Mouse (Mus musculus): Measurements from ENCODE around the gene Nfic. TPM values are rescaled to one million over a fixed set of nuclear protein-coding genes. Genes with fewer than 3 reads are reported as not detected.

Nfic gene
- polyA plus RNA-seq, 1 experiment from 2014 or later = 19.7 TPM

DNA sequence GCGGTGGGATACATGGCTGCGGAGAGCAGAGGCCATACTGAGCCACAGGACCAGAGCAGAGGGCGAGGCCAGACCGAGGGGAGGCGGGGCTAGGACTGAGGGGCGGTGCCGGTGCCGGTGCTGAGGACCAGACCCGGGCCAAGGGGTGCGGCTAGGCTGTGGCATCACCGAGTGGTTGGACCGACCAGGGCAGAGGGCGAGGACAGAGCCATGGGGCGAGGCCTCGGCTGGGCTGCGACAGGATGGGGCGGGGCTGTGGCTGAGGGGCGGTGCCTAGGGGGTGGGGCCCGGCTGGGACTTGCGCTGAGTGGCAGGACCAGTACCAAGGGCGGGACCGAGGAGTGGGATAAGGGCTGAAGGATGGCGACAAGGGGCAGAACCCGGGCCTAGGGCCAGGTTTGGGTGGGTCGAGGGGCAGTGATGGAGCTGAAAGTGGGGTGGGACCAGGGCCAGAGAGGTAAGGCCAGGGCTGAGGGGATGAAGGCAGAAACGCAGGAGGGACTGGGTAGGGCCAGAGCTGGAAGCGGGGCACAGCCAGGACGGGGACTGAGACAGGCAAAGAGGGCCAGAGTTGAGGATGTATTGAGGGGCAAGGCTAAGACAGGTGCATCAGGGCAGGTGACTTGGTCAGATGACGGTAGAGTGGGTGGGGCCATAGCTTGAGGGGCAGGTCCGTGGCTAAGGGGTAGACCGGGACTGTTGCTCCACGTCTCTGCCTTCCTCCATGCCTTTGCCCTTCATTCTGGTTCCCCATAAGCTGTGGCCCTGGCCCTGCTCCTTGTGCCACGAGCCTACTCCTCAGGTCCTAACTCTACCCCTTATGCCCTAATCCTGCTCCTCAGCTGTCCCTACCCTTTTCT is 9.2 kb upstream of the Nfic start:
- Histone ChIP-seq H3K36me3 (peaks cover 29% of the 10 kb centered on the region), H3K4me3 (peak overlapping the region; percentile 39), H3K9me3 (no peaks in the 10 kb centered on the region), H3K27ac (replicated peaks) (no peak overlapping the region), H3K4me2 (replicated peaks) (peak overlapping the region; percentile 58), H3K9ac (replicated peaks) (peak overlapping the region; percentile 45; the same call in 1 of the 2 replicates), H3K27me3 (peaks cover 96% of the 10 kb centered on the region), H3K4me1 (peaks cover 22% of the 10 kb centered on the region)
- peak; percentile 90 for ATAC-seq (ENCODE audit: low FRiP score, low read depth)
- WGBS = 3% methylated on average over 32 of the region's 33 CpGs

DNA sequence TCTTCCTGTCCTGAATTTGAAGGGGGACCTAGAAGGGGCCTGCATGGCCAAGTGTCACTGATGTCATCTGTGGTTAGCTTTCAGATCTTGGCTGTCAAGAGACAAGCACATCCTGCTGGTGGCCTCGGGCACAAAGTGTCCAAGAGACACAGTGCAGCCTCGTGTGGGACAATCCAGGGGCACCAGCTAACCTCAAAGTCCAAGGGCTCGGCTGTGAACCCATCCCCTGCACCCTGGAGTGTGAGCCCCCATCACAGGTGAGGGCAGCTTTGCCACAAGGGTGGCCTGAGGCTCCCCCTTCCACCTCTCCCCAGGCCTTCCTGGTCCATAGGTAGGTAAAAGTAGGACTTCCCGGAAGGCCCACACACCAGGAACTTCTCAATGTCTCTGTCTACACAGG is 8.1 kb upstream of the Nfic start:
- no peak for ATAC-seq (ENCODE audit: low FRiP score, low read depth)
- Histone ChIP-seq H3K4me1 (peaks cover 22% of the 10 kb centered on the region), H3K27ac (replicated peaks) (no peak overlapping the region), H3K27me3 (peaks cover 96% of the 10 kb centered on the region), H3K9me3 (no peaks in the 10 kb centered on the region), H3K4me2 (replicated peaks) (peak overlapping the region; percentile 58; the same call in 1 of the 2 replicates), H3K4me3 (no peak overlapping the region), H3K36me3 (peaks cover 23% of the 10 kb centered on the region), H3K9ac (replicated peaks) (no peak overlapping the region)
- WGBS = 68% methylated on average over 4 of the region's 4 CpGs

DNA sequence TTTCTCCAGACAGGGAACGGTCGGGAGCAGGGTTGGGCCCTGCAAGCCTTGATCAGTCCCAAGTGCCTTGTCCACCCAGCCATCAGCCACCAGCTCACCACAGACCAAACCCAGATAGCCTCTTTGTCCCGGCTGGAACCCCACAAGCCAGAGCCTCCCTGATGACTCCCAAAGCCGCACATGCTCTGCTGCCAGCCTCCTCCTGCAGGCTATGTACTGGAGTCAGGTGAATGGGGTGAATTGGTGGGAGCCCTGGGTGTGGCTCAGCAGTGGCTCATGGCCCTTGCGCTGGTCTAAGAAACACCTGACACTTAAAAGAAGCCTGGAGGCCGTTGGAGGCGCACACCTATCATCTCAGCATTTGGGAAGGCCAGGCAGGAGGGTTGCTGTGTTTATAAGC is 7.5 kb upstream of the Nfic start:
- Histone ChIP-seq H3K9me3 (no peaks in the 10 kb centered on the region), H3K9ac (replicated peaks) (no peak overlapping the region), H3K36me3 (peaks cover 18% of the 10 kb centered on the region), H3K4me2 (replicated peaks) (no peak overlapping the region), H3K27ac (replicated peaks) (no peak overlapping the region), H3K4me3 (no peak overlapping the region), H3K27me3 (peaks cover 97% of the 10 kb centered on the region), H3K4me1 (peaks cover 22% of the 10 kb centered on the region)
- WGBS = 82% methylated on average over 7 of the region's 7 CpGs
- no peak for ATAC-seq (ENCODE audit: low FRiP score, low read depth)

DNA sequence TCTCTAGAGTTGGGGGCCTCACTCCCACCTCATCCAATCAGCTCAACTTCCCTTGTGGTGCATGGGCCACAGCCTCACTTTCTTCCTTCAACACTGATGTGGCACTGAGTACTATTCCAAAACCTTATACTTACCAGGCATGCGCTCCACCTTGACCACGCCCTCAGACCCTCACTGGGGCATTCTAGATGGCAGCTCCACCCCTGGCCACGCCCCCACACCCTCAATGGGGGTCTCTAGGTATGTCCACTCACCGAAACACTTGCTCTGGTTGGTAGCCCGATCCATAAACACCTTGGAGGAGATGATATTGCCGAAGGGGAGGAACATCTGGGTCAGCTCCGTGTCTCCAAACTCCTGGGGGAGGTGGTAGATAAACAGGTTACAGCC is 7.0 kb upstream of the Nfic start:
- H3K27ac ChIP-seq (replicated peaks) = no peak overlapping the region
- no peak for ATAC-seq (ENCODE audit: low FRiP score, low read depth)
- no peak overlapping the region for H3K4me2 ChIP-seq (replicated peaks)
- H3K9me3 ChIP-seq = no peaks in the 10 kb centered on the region
- H3K27me3 ChIP-seq = peaks cover 97% of the 10 kb centered on the region
- H3K4me1 ChIP-seq = peaks cover 22% of the 10 kb centered on the region
- peaks cover 13% of the 10 kb centered on the region for H3K36me3 ChIP-seq
- H3K9ac ChIP-seq (replicated peaks) = no peak overlapping the region
- H3K4me3 ChIP-seq = no peak overlapping the region
- 36% methylated on average over 7 of the region's 7 CpGs for WGBS

DNA sequence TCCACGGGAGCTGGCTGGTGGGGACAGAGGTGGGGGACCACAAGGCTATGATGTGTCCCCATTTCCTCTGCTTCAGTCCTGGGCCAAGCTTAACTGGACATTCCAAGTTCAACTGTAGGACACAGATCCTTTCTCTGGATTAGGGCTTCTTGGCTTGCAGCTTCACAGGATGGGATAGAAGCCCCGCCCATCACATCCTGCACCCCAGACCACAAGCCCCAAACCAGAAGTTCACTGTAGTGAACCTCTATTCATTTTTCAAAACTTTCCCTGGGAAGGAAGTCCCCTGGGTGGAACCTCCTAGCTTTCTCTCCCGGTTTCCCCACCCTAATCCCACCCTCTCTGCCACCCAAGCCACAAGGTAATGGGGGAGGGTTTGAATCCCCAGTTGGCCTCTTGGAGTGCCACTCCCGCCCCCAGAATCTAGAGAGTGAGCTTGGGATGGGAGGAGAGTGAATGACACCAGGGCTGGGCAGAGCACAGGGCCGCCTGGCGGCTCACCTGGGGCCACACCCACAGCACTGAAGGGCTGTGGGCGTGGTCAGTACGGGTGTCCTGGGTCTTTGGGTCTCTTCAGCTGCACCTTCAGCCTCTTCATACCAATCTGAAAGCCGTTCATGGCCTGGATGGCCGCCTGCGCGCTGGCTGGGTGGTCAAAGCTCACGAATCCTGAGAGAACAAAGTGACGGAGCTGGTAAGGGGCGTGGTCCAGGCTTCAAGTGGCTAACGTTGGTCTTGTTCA is 6.4 kb upstream of the Nfic start:
- Histone ChIP-seq H3K4me3 (no peak overlapping the region), H3K9ac (replicated peaks) (no peak overlapping the region), H3K36me3 (peaks cover 8% of the 10 kb centered on the region), H3K4me2 (replicated peaks) (no peak overlapping the region), H3K27ac (replicated peaks) (no peak overlapping the region), H3K27me3 (peaks cover 97% of the 10 kb centered on the region), H3K4me1 (peaks cover 22% of the 10 kb centered on the region), H3K9me3 (no peaks in the 10 kb centered on the region)
- ATAC-seq (ENCODE audit: low FRiP score, low read depth) = no peak
- WGBS = 10% methylated on average over 16 of the region's 16 CpGs

DNA sequence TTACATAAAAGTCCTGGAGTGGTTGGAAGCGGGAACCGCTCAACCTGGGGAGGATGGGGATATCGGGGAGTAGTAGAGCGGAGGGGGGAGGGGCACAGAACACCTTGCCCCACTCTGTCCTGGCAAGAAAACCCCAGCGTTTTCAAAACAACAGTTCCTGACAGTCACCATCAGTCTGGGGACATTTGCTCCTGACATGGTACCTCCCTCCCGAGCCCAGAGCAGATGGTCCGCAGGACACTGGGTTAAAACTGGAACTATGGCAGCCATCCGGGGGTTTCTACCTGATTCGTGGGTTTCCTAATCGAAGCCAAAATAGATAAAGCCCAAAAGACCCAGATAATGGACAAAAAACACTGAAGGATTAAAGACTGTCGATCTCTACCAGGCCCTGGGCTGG is 5.5 kb upstream of the Nfic start:
- no peak overlapping the region for H3K27ac ChIP-seq (replicated peaks)
- H3K4me1 ChIP-seq = peaks cover 22% of the 10 kb centered on the region
- no peak overlapping the region for H3K4me2 ChIP-seq (replicated peaks)
- ATAC-seq (ENCODE audit: low FRiP score, low read depth) = no peak
- WGBS = 44% methylated on average over 11 of the region's 11 CpGs
- H3K9ac ChIP-seq (replicated peaks) = no peak overlapping the region
- no peak overlapping the region for H3K4me3 ChIP-seq
- no peaks in the 10 kb centered on the region for H3K9me3 ChIP-seq
- 0 out of 2 replicates have a peak, but pooled peaks cover 3% of the 10 kb centered on the region for H3K36me3 ChIP-seq
- H3K27me3 ChIP-seq = peaks cover 95% of the 10 kb centered on the region

DNA sequence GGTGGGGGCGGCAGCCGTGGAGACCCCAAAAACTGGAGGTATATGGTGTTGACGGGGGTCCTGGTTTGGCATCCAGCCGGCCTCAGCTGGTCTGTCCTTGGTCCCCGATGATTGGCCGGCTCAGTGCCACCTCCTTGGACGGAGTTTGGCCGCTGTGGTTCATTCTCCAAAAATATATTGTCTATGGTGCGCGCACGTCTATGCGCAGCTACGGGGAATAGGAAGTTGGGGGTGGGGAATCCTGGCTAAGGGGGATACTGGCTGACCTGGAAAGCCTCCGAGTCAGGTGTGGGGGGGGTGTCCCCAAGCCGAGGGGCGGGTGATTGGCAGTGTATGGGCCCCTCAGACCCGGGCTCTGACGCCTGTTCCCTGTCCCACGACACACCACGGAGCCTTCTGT is 5.0 kb upstream of the Nfic start:
- Histone ChIP-seq H3K27me3 (peaks cover 95% of the 10 kb centered on the region), H3K36me3 (0 out of 2 replicates have a peak, but pooled peaks cover 3% of the 10 kb centered on the region), H3K9ac (replicated peaks) (no peak overlapping the region), H3K4me2 (replicated peaks) (no peak overlapping the region), H3K4me1 (peaks cover 20% of the 10 kb centered on the region), H3K4me3 (no peak overlapping the region), H3K27ac (replicated peaks) (no peak overlapping the region), H3K9me3 (no peaks in the 10 kb centered on the region)
- 41% methylated on average over 20 of the region's 20 CpGs for WGBS
- no peak for ATAC-seq (ENCODE audit: low FRiP score, low read depth)

DNA sequence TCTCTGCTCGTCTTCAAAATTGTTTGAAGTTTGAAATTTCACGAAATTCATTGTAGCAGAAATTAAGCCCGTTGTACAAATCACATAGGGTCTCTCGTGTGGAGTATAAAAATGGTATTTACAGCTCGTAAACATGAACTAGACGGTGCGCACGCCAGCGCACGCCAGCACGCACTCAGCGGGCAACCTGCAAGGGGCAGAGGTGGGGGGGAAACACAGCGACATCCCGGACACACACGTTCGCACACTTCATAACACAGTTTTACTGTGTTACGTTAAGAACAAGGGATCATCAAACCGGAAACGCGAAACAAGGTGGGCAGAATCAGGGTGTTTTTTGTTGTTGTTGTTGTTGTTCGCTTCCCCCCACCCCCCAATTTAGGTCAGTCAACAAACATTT is 4.0 kb upstream of the Nfic start:
- Histone ChIP-seq H3K36me3 (0 out of 2 replicates have a peak, but pooled peaks cover 3% of the 10 kb centered on the region), H3K4me3 (no peak overlapping the region), H3K9ac (replicated peaks) (no peak overlapping the region), H3K9me3 (no peaks in the 10 kb centered on the region), H3K4me2 (replicated peaks) (no peak overlapping the region), H3K27me3 (peaks cover 96% of the 10 kb centered on the region), H3K27ac (replicated peaks) (no peak overlapping the region), H3K4me1 (peaks cover 10% of the 10 kb centered on the region; the same call in 1 of the 2 replicates)
- ATAC-seq (ENCODE audit: low FRiP score, low read depth) = no peak
- 74% methylated on average over 21 of the region's 21 CpGs for WGBS

DNA sequence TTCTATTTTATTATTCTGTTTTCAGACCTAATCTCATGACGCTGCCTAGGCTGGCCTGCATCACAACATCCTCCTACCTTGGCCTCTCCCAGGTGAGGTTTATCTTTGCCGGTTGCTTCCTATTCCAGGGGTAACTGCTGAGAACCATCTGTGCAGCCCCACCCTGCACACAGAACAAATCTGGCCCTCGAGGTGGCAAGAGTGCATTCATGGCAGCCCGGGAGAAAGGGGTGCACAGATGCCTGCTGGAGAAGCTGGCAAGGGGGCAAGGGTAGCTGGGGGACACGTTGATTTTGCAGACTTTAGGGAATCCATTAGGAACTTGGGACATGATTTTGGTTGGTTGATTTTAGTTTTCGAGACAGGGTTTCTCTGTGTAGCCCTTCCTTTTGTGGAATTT is 2.8 kb upstream of the Nfic start:
- Histone ChIP-seq H3K36me3 (0 out of 2 replicates have a peak, but pooled peaks cover 3% of the 10 kb centered on the region), H3K27me3 (peaks cover 96% of the 10 kb centered on the region), H3K9ac (replicated peaks) (no peak overlapping the region), H3K4me3 (no peak overlapping the region), H3K4me2 (replicated peaks) (no peak overlapping the region), H3K27ac (replicated peaks) (no peak overlapping the region), H3K9me3 (no peaks in the 10 kb centered on the region), H3K4me1 (0 out of 2 replicates have a peak, but pooled peaks cover 5% of the 10 kb centered on the region)
- WGBS = 87% methylated on average over 6 of the region's 6 CpGs
- no peak for ATAC-seq (ENCODE audit: low FRiP score, low read depth)

DNA sequence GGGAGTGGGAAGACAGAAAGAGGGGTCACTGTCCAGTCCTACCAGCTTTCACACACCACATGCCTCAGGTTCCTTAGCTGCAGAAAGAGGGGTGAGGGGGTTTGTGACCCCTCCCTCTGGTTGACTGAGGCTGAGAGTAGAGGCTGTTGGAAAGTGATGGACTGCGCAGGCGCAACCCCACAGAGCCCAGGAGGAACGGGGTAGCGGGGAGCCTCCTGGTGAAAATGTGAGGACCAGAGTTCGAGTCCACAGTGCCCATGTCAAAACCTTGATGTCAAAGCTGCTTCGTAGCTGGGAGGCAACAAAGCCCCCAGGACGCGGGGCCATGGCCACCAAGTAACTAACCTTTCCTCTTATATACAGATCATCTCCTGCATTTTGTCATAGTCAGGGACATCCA is 2.2 kb upstream of the Nfic start:
- Histone ChIP-seq H3K27me3 (peaks cover 96% of the 10 kb centered on the region), H3K36me3 (0 out of 2 replicates have a peak, but pooled peaks cover 3% of the 10 kb centered on the region)
- ATAC-seq (ENCODE audit: low FRiP score, low read depth) = no peak

DNA sequence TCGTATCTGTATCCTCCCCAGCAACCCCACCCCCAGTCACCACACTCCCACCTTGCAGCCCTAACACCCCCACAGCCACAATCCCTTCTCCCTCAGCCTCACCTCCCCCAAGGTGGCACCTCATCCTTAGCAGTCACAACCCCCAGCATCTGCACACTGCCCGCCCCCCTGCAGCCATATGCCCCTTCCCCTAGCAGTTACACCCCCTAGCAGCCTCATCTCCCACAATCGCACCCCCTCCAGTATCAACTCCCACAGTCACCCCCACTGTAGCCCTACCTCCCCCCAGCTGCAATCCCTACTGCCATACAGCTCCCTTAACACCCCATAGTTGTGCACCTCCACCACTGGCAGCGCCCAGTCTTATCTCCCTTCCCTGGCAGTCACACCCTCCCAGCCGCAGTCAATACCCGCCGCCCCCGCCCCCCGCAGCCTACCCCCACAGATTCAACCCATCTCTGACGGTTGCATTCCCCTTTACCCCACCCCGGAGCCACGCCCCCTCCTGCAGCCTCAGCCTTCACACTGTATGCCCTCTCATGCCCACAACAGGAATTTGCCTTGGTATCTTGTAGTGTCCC is 1.6 kb upstream of the Nfic start:
- H3K4me1 ChIP-seq = 0 out of 2 replicates have a peak, but pooled peaks cover 4% of the 10 kb centered on the region
- no peak for ATAC-seq (ENCODE audit: low FRiP score, low read depth)
- no peaks in the 10 kb centered on the region for H3K9me3 ChIP-seq
- no peak overlapping the region for H3K4me2 ChIP-seq (replicated peaks)
- H3K27me3 ChIP-seq = peaks cover 96% of the 10 kb centered on the region
- 0 out of 2 replicates have a peak, but pooled peaks cover 3% of the 10 kb centered on the region for H3K36me3 ChIP-seq
- no peak overlapping the region for H3K9ac ChIP-seq (replicated peaks)
- WGBS = 56% methylated on average over 12 of the region's 12 CpGs
- no peak overlapping the region for H3K27ac ChIP-seq (replicated peaks)
- H3K4me3 ChIP-seq = no peak overlapping the region

More for the DNA sequence above, 2.2 kb upstream of the Nfic start:
- no peak overlapping the region for H3K4me3 ChIP-seq
- H3K9ac ChIP-seq (replicated peaks) = no peak overlapping the region
- no peak overlapping the region for H3K27ac ChIP-seq (replicated peaks)
- 0 out of 2 replicates have a peak, but pooled peaks cover 5% of the 10 kb centered on the region for H3K4me1 ChIP-seq
- WGBS = 84% methylated on average over 8 of the region's 8 CpGs
- no peak overlapping the region for H3K4me2 ChIP-seq (replicated peaks)
- H3K9me3 ChIP-seq = no peaks in the 10 kb centered on the region

DNA sequence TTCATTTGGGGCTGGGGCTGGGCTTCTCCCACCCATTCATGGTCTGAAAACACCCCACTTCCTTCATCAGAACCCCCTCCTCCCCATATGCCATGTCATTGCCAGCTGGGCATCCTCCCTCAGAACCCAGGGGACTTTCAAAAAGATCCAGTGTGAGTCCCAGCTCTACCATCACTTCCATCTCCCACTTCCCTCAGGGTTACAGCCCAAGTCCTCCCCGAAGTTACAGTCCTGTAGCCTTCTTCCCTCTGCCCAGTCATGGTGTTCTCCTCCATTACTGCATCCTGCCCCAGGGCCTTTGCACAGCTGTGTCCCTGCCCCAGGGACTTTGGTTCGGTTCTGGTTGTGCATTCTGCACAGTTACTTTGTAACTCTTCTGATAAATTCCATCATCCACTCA is 1.3 kb downstream of the Nfic start:
- WGBS = 82% methylated on average over 2 of the region's 2 CpGs
- Histone ChIP-seq H3K27me3 (peaks cover 85% of the 10 kb centered on the region), H3K4me1 (no peaks in the 10 kb centered on the region), H3K9me3 (no peaks in the 10 kb centered on the region), H3K27ac (replicated peaks) (no peak overlapping the region), H3K9ac (replicated peaks) (no peak overlapping the region), H3K36me3 (no peaks in the 10 kb centered on the region), H3K4me3 (no peak overlapping the region), H3K4me2 (replicated peaks) (no peak overlapping the region)
- ATAC-seq (ENCODE audit: low FRiP score, low read depth) = no peak

Measured in midbrain, embryonic 12.5 days (tissue).